8 mouse cellular contexts compared by ENCODE assay signal in genomic region chr19:5787128-5787635, GRCm38 (mm10). TPM values are rescaled to one million over a fixed set of nuclear protein-coding genes. Genes with fewer than 3 reads are reported as not detected.
A peak's percentile ranks its signal among the peaks of the same experiment; 100 is the strongest.
DNase-seq lines count a peak whose midpoint lies in the region; ATAC-seq and TF ChIP-seq lines count a peak whose summit lies in the region.

No protein-coding gene starts in this region.

- TF ChIP-seq EP300 in MEL (IDR thresholded peaks at IDR 0.05; ENCODE audit: low read depth in 1 of 2, low read length in 2 of 2) = no peak

- no peak for TF ChIP-seq POLR2A in MEL (IDR thresholded peaks at IDR 0.05; ENCODE audit: control insufficient read depth in 1 of 2, insufficient read depth in 1 of 2, low read depth in 1 of 2, low read length in 2 of 2, poor library complexity in 1 of 2)
- no peak for TF ChIP-seq POLR2A in lung, adult 2 months (IDR thresholded peaks at IDR 0.05; ENCODE audit: borderline replicate concordance, extremely low read depth, low read depth, low read length)

- no peaks in the 10 kb centered on the region for H3K79me2 ChIP-seq in MEL (ENCODE audit: control insufficient read depth, insufficient read depth, low read length, poor library complexity)

- ATAC-seq in forebrain, embryonic 15.5 days (replicated peaks) = peak; percentile 72; the same call in 1 of the 2 replicates
- peak; percentile 80 for ATAC-seq in neural tube, embryonic 15.5 days (ENCODE audit: low FRiP score)

- intact Hi-C loops in heart, postnatal 14 days (cut with DNase I) = loop anchor here (5.0 kb wide), 1 partner anchor 170 kb away; no protein-coding TSS in a partner anchor

- H3K9ac ChIP-seq in MEL (ENCODE audit: control insufficient read depth, low read depth, low read length, poor library complexity, severe bottlenecking) = peak overlapping the region; percentile 60
- H3K9ac ChIP-seq in forebrain, embryonic 15.5 days (replicated peaks) = no peak overlapping the region
- no peak overlapping the region for H3K9ac ChIP-seq in neural tube, embryonic 15.5 days (replicated peaks)

- peak overlapping the region; percentile 27 to 29; a peak in 3 of 4 replicates for H3K4me3 ChIP-seq in MEL (ENCODE audit: control insufficient read depth in 1 of 2, insufficient read depth in 1 of 2, low read depth in 2 of 2, low read length in 2 of 2)
- no peak overlapping the region for H3K4me3 ChIP-seq in forebrain, embryonic 15.5 days
- H3K4me3 ChIP-seq in layer of hippocampus, adult 2 months = no peak overlapping the region
- H3K4me3 ChIP-seq in lung, adult 2 months (replicated peaks; ENCODE audit: extremely low read depth, low read depth, low read length) = no peak overlapping the region
- H3K4me3 ChIP-seq in neural tube, embryonic 15.5 days (replicated peaks) = no peak overlapping the region

- peak; percentile 87 for TF ChIP-seq RAD21 in MEL (IDR thresholded peaks at IDR 0.05; ENCODE audit: low read depth, low read length)

- no peaks in the 10 kb centered on the region for H3K27me3 ChIP-seq in MEL (ENCODE audit: control insufficient read depth in 1 of 2, insufficient read depth in 2 of 2, low read length in 2 of 2)
- H3K27me3 ChIP-seq in forebrain, embryonic 15.5 days = no peaks in the 10 kb centered on the region
- no peaks in the 10 kb centered on the region for H3K27me3 ChIP-seq in neural tube, embryonic 15.5 days (replicated peaks)

- H3K27ac ChIP-seq in MEL (ENCODE audit: control insufficient read depth, low read depth, low read length) = peak overlapping the region; percentile 65
- no peak overlapping the region for H3K27ac ChIP-seq in forebrain, embryonic 15.5 days (replicated peaks)
- peak overlapping the region; percentile 40; the same call in 1 of the 2 replicates for H3K27ac ChIP-seq in layer of hippocampus, adult 2 months
- H3K27ac ChIP-seq in neural tube, embryonic 15.5 days (replicated peaks) = no peak overlapping the region

- H3K4me1 ChIP-seq in MEL (ENCODE audit: control insufficient read depth in 1 of 2, insufficient read depth in 2 of 2, low read length in 2 of 2) = peaks cover 0 to 11% of the 10 kb centered on the region in 2 experiments; a peak in 2 of 4 replicates
- H3K4me1 ChIP-seq in forebrain, embryonic 15.5 days = no peaks in the 10 kb centered on the region
- 0 out of 2 replicates have a peak, but pooled peaks cover 2% of the 10 kb centered on the region for H3K4me1 ChIP-seq in lung, adult 2 months (ENCODE audit: control insufficient read depth, insufficient read depth, low read length)
- H3K4me1 ChIP-seq in neural tube, embryonic 15.5 days = no peaks in the 10 kb centered on the region

- peak; percentile 96 for DNase-seq in MEL (ENCODE audit: low read depth, low spot score)
- DNase-seq in cerebellum, adult 11-12 months = peak; percentile 89
- DNase-seq in heart, postnatal 14 days = peak; percentile 85 to 92
- peak; percentile 73 to 86 for DNase-seq in layer of hippocampus, adult 2 months (ENCODE audit: low spot score in 2 of 2)
- DNase-seq in lung, adult 2 months = peak; percentile 81
- DNase-seq in thymus, postnatal 10 days (ENCODE audit: low spot score in 2 of 2) = peak; percentile 79 to 89

- no peak overlapping the region for H3K4me2 ChIP-seq in forebrain, embryonic 15.5 days (replicated peaks)
- no peak overlapping the region for H3K4me2 ChIP-seq in neural tube, embryonic 15.5 days

- H3K9me3 ChIP-seq in MEL (replicated peaks; ENCODE audit: insufficient read depth, low read length) = no peaks in the 10 kb centered on the region
- no peaks in the 10 kb centered on the region for H3K9me3 ChIP-seq in forebrain, embryonic 15.5 days
- no peaks in the 10 kb centered on the region for H3K9me3 ChIP-seq in neural tube, embryonic 15.5 days (replicated peaks)

- WGBS in forebrain, embryonic 15.5 days = 9% methylated on average over 8 of the region's 8 CpGs
- 10% methylated on average over 8 of the region's 8 CpGs for WGBS in lung, adult 2 months
- 15% methylated on average over 8 of the region's 8 CpGs for WGBS in neural tube, embryonic 15.5 days

- H3K36me3 ChIP-seq in MEL (ENCODE audit: control insufficient read depth in 1 of 2, insufficient read depth in 2 of 2, low read length in 2 of 2) = no peaks in the 10 kb centered on the region
- no peaks in the 10 kb centered on the region for H3K36me3 ChIP-seq in forebrain, embryonic 15.5 days
- H3K36me3 ChIP-seq in neural tube, embryonic 15.5 days = no peaks in the 10 kb centered on the region

- TF ChIP-seq CTCF in MEL (IDR thresholded peaks at IDR 0.05 in 2 of 3, conservative IDR thresholded peaks at IDR 0.05 in 1 of 3; ENCODE audit: control insufficient read depth in 1 of 3, insufficient read depth in 1 of 3, low read depth in 2 of 3, low read length in 3 of 3, poor library complexity in 1 of 3, severe bottlenecking in 1 of 3) = peak; percentile 83 to 88 (median 86)
- TF ChIP-seq CTCF in layer of hippocampus, adult 2 months (conservative IDR thresholded peaks at IDR 0.05) = peak; percentile 81
- peak; percentile 72 for TF ChIP-seq CTCF in lung, adult 2 months (IDR thresholded peaks at IDR 0.05; ENCODE audit: insufficient read depth, low read length)

TF ChIP-seq in MEL, 35 proteins besides CTCF, POLR2A, EP300 and RAD21 (continues in another document):
- no peak for TF ChIP-seq POLR2AphosphoS5 (IDR thresholded peaks at IDR 0.05; ENCODE audit: borderline replicate concordance, low read depth, low read length)
- TF ChIP-seq BHLHE40 (IDR thresholded peaks at IDR 0.05; ENCODE audit: borderline replicate concordance, low read depth, low read length) = no peak
- no peak for TF ChIP-seq MAZ (IDR thresholded peaks at IDR 0.05; ENCODE audit: low read depth, low read length)
- no peak for TF ChIP-seq MEF2A (IDR thresholded peaks at IDR 0.05; ENCODE audit: extremely low read depth, insufficient replicate concordance, low read depth, low read length, poor library complexity, severe bottlenecking)
- peak; percentile 59; the same call in 1 of the 2 replicates for TF ChIP-seq SIN3A (IDR thresholded peaks at IDR 0.05; ENCODE audit: low read length)
- no peak for TF ChIP-seq MAFK (IDR thresholded peaks at IDR 0.05; ENCODE audit: borderline replicate concordance, low read depth, low read length)
- TF ChIP-seq ETS1 (IDR thresholded peaks at IDR 0.05; ENCODE audit: low read depth, low read length) = peak; percentile 18
- no peak for TF ChIP-seq ZMIZ1 (IDR thresholded peaks at IDR 0.05; ENCODE audit: low read depth, low read length)
- no peak for TF ChIP-seq CHD1 (IDR thresholded peaks at IDR 0.05; ENCODE audit: low read depth, low read length)
- TF ChIP-seq GABPA (IDR thresholded peaks at IDR 0.05; ENCODE audit: low read depth, low read length) = no peak
- no peak for TF ChIP-seq USF2 (IDR thresholded peaks at IDR 0.05; ENCODE audit: borderline replicate concordance in 1 of 2, insufficient read depth in 1 of 2, low read depth in 1 of 2, low read length in 2 of 2)
- TF ChIP-seq POLR2AphosphoS2 (IDR thresholded peaks at IDR 0.05; ENCODE audit: low read length) = no peak
- TF ChIP-seq ZKSCAN1 (IDR thresholded peaks at IDR 0.05; ENCODE audit: low read depth, low read length) = no peak
- TF ChIP-seq ZNF384 (IDR thresholded peaks at IDR 0.05; ENCODE audit: low read depth, low read length) = no peak
- no peak for TF ChIP-seq NELFE (IDR thresholded peaks at IDR 0.05; ENCODE audit: low read depth, low read length)
- peak; percentile 97 for TF ChIP-seq TBP (IDR thresholded peaks at IDR 0.05; ENCODE audit: low read depth, low read length)
- TF ChIP-seq RCOR1 (IDR thresholded peaks at IDR 0.05; ENCODE audit: low read depth, low read length) = 0 out of 2 replicates have a peak, but pooled peaks have one; percentile 8
- no peak for TF ChIP-seq UBTF (IDR thresholded peaks at IDR 0.05; ENCODE audit: borderline replicate concordance, insufficient read depth, low read depth, low read length)
- no peak for TF ChIP-seq TCF12 (IDR thresholded peaks at IDR 0.05; ENCODE audit: low read depth, low read length)
- TF ChIP-seq ELF1 (IDR thresholded peaks at IDR 0.05; ENCODE audit: low read depth, low read length) = no peak
- peak; percentile 54 for TF ChIP-seq MXI1 (IDR thresholded peaks at IDR 0.05; ENCODE audit: low read depth, low read length)
- no peak for TF ChIP-seq MYB (IDR thresholded peaks at IDR 0.05; ENCODE audit: low read depth, low read length)
- peak; percentile 23; the same call in 1 of the 2 replicates for TF ChIP-seq JUND (IDR thresholded peaks at IDR 0.05; ENCODE audit: low read depth, low read length)
- TF ChIP-seq HCFC1 (IDR thresholded peaks at IDR 0.05; ENCODE audit: low read depth, low read length) = peak; percentile 35

RNA-seq across cellular contexts. Expression of gene Scyl1, which starts 16.0 kb away (rescaled TPM):
- 35.5 and 36.0 TPM in 2 replicates for total RNA-seq in MEL (2012; rRNA removed)
- polyA plus RNA-seq in MEL (2012; ENCODE audit: insufficient read depth in 1 of 2, insufficient read length in 2 of 2, low read depth in 1 of 2, low replicate concordance in 2 of 2, missing spikeins in 1 of 2) = 10 to 100 TPM in 1 of 2 experiments, not detected in 1; 64.1 TPM
- 66.9 and 67.9 TPM in 2 replicates for polyA plus RNA-seq in forebrain, embryonic 15.5 days (2015; fragmentation: Nextera tagmentation; extraction: Ambion mirVana)
- total RNA-seq in heart, postnatal 14 days (2021) = 10 to 100 TPM; 66.2 to 67.2 TPM
- total RNA-seq in layer of hippocampus, adult 2 months (2021) = 10 to 100 TPM; 74.1 to 80.9 TPM
- 113 and 116 TPM in 2 replicates for polyA plus RNA-seq in lung, adult 2 months (2012; rRNA removed)
- polyA plus RNA-seq in neural tube, embryonic 15.5 days (2015; fragmentation: Nextera tagmentation; extraction: Ambion mirVana) = 81.6 and 83.1 TPM in 2 replicates

RNA-seq across cellular contexts. Expression of gene Ltbp3, which starts 46.5 kb away (rescaled TPM):
- 0.39 TPM in 1 of 2 replicates, not detected in the other for total RNA-seq in MEL (2012; rRNA removed)
- polyA plus RNA-seq in MEL (2012; ENCODE audit: insufficient read depth in 1 of 2, insufficient read length in 2 of 2, low read depth in 1 of 2, low replicate concordance in 2 of 2, missing spikeins in 1 of 2) = not detected
- polyA plus RNA-seq in forebrain, embryonic 15.5 days (2015; fragmentation: Nextera tagmentation; extraction: Ambion mirVana) = 10.6 and 14.3 TPM in 2 replicates
- 10 to 100 TPM; 47.2 to 55.5 TPM for total RNA-seq in heart, postnatal 14 days (2021)
- total RNA-seq in layer of hippocampus, adult 2 months (2021) = 10 to 100 TPM; 23.8 to 30.0 TPM
- 236 and 238 TPM in 2 replicates for polyA plus RNA-seq in lung, adult 2 months (2012; rRNA removed)
- polyA plus RNA-seq in neural tube, embryonic 15.5 days (2015; fragmentation: Nextera tagmentation; extraction: Ambion mirVana) = 15.6 and 19.1 TPM in 2 replicates

RNA-seq across cellular contexts. Expression of gene Fam89b, which starts 57.7 kb away (rescaled TPM):
- 29.6 and 35.9 TPM in 2 replicates for total RNA-seq in MEL (2012; rRNA removed)
- 10 to 100 TPM in 1 of 2 experiments, not detected in 1; 60.2 TPM for polyA plus RNA-seq in MEL (2012; ENCODE audit: insufficient read depth in 1 of 2, insufficient read length in 2 of 2, low read depth in 1 of 2, low replicate concordance in 2 of 2, missing spikeins in 1 of 2)
- 190 and 200 TPM in 2 replicates for polyA plus RNA-seq in forebrain, embryonic 15.5 days (2015; fragmentation: Nextera tagmentation; extraction: Ambion mirVana)
- 10 to 100 TPM; 38.6 to 40.1 TPM for total RNA-seq in heart, postnatal 14 days (2021)
- 10 to 100 TPM; 26.5 to 29.4 TPM for total RNA-seq in layer of hippocampus, adult 2 months (2021)
- 231 and 234 TPM in 2 replicates for polyA plus RNA-seq in lung, adult 2 months (2012; rRNA removed)
- polyA plus RNA-seq in neural tube, embryonic 15.5 days (2015; fragmentation: Nextera tagmentation; extraction: Ambion mirVana) = 122 and 138 TPM in 2 replicates

Comparison
In these comparisons a context has a peak if more than half of its experiments do, and no peak if none do; other contexts are left out.
1. H3K27ac ChIP-seq: peak in MEL (single experiment) and layer of hippocampus, adult 2 months (single experiment); none in forebrain, embryonic 15.5 days (single experiment) and neural tube, embryonic 15.5 days (single experiment).
2. H3K4me3 ChIP-seq: peak in MEL (2 of 2); none in forebrain, embryonic 15.5 days (single experiment), layer of hippocampus, adult 2 months (single experiment), lung, adult 2 months (single experiment) and neural tube, embryonic 15.5 days (single experiment).
3. RNA of gene Ltbp3, which starts 46.5 kb away (polyA plus RNA-seq): 236 to 238 TPM in lung, adult 2 months, 15.6 to 19.1 TPM in neural tube, embryonic 15.5 days and 10.6 to 14.3 TPM in forebrain, embryonic 15.5 days; not detected in MEL; every median in the first group is over 10 times any median in the second.
4. Peak in every context shown above with its lines, with median percentiles within 50 percentile points of each other: DNase-seq and CTCF ChIP-seq.